Mouse (Mus musculus) testis, adult 2 months (tissue): ENCODE results near the gene Ttc12.

Experiments used
- CTCF ChIP-seq: fragments of 200-500 bp; IDR thresholded peaks from 2 replicates; pipeline ENCODE4 v1.5.1; 2012; ENCODE audit warnings: low read depth, mild to moderate bottlenecking, inconsistent platforms, low read length, moderate library complexity; ENCODE audit not compliant: control insufficient read depth, insufficient read depth, insufficient replicate concordance
- POLR2A ChIP-seq: fragments of 200-500 bp; IDR thresholded peaks from 2 replicates; pipeline ENCODE4 v1.6.1; 2012; ENCODE audit warnings: low read depth, mild to moderate bottlenecking, inconsistent platforms, low read length, moderate library complexity; ENCODE audit not compliant: control insufficient read depth

DNA sequence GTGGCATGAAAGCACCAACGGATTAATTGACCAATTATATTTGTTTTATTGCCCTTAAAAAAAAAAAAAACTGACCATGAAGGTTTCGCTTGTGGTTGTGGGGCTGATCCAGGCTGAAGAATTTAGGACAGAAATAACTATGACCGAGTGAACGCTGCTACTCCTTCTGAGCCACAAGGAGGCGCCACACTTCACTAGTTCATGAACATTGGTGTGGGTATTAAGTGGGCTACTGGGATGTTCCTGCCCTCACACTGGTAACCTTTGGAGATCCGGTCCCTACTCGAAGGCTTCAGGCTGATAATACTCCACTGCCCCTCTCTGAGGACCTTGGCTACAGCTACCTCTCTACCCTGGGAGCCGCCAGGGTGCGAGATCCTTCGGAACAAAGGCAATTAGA lies 42.9 kb upstream of the Ttc12 start:
- TF ChIP-seq POLR2A (no peak), CTCF (no peak)
